Mouse (Mus musculus): ENCODE measurements around the gene Ran.
A peak's percentile ranks its signal among the peaks of the same experiment; 100 is the strongest.

The Ran gene

DNA sequence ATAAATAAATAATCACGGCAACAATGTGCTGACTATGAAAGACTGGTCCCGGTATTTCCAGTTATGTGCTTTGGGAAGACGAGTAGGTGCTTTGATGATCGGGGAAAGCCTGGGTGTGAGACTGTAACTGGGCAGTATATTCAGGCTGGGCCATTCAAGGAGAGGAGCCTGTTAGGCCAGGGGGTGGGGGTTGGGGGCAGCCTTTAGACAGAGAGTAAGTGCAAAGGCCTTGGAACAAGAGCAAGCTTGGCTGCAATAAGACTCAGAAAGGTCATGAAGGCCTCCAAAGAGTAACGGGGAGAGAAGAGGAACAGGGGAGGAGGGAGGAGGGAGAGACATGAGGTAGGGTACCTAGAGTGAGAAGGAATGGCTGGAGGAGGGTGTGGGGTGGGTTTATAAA is 4.3 kb upstream of the Ran start:
- DNase-seq (ENCODE audit: low spot score), result no peak

DNA sequence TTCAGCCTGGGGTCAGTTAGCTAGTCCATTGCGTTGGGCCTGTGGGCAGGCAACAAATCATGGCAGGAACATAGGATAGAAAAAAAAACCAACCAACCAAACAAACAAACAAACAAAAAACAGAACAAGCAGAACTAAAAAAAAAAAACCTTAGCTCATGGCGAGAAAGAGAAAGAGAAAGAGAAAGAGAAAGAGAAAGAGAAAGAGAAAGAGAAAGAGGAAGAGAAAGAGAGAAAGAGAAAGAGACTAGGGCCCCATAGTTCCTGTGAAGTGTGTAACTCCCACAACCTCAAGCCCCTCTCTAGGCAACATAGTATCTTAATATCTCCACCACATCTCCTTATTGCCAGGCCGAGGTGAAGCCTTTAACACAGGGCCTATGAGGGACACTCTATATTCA is 3.5 kb upstream of the Ran start:
- no peak for DNase-seq (ENCODE audit: low spot score)

- peak; percentile 66 for DNase-seq (ENCODE audit: low spot score)
Observed at GRCm38 (mm10) chr5:129018782-129019489, 933 bp upstream of the Ran start.

DNA sequence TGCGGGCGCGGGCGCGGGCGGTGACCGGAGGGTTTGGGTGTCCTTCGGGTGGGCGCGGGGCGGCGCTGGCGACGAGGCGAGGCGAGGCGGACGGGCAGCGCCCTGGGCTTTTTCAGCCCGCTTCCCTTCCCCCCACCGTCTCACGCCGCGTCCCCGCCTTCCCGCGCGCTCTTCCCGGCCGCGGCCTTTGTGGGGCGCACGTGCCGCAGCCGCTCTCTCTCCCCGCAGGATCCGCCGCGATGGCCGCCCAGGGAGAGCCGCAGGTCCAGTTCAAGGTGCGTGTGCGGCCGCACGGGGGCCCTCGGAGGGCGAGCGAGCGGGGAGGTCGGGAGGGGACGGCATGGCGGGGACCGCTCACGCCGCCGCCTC is 415 bp downstream of the Ran start:
- DNase-seq (ENCODE audit: low spot score), result no peak

DNA sequence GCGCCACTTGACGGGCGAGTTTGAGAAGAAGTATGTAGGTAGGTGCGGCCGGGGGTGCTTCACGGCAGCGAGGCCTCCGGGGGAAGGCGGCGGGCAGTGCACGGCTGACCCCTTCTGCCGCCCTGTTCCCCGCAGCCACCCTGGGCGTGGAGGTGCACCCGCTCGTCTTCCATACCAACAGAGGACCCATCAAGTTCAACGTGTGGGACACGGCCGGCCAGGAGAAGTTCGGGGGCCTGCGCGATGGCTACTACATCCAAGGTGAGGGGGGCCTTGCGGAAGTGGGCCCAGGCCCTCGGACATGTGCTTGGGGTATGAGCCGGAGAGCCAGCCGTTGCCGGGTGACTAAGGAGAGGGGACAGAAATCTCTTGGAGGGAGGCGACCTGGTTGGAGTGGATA is 862 bp downstream of the Ran start:
- DNase-seq (ENCODE audit: low spot score), result peak; percentile 63

- DNase-seq (ENCODE audit: low spot score), result no peak
Observed at GRCm38 (mm10) chr5:129025048-129025447, 5.2 kb downstream of the Ran start.

DNA sequence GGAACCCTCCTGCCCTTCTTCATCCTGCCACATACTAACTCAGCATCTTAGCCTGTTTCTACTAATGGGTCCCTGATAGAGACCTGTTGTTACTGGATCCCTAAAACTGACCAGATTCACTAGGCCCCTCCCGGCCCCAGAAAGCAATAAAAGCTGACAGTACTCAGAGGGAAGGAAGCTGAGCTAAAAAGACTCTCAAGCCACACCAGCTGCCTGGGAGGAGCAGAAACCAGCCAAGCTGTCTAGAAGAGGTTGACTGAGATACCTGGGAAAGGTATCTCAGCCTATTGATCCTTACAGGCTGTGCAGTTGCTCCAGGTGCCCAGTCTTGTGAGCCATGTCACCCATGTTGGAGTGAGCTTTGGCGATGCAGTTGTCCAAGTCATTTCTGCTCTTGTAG is 5.9 kb downstream of the Ran start:
- DNase-seq (ENCODE audit: low spot score), result no peak

- DNase-seq (ENCODE audit: low spot score), result no peak
Observed at GRCm38 (mm10) chr5:129026171-129026570, 6.3 kb downstream of the Ran start.

DNA sequence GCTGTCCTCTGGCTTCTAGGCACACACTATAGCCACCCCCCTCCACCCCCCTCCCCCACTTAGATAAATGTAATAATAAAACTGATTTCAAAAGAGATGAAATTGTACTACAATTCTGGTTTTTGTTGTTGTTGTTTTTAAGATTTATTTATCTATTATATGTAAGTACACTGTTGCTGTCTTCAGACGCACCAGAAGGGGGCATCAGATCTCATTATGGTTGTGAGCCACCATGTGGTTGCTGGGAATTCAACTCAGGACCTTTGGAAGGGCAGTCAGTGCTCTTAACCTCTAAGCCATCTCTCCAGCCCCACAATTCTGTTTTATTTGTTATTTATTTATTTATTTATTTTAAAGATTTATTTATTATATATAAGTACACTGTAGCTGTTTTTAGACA is 6.8 kb downstream of the Ran start:
- DNase-seq (ENCODE audit: low spot score), result no peak

GRCm38 (mm10) chr5:129029131-129029723 is 9.4 kb downstream of the Ran start:
- DNase-seq (ENCODE audit: low spot score), result no peak

DNA sequence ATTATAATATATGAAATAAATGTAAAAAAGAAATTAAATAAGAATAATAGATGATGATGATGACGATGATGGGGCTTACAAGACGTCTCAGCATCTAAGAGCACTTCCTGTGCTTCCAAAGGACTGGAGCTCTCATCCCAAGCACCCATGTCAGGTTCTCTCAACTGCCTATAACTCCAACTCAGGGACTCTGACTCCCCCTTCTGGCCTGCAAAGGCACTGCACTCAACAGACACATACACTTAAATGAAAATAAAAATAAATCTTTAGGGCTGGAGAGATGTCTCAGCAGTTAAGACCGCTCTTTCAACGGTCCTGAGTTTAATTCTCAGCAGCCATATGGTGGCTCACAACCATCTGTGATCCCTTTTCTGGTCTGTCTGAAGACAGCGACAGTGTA is 16.8 kb downstream of the Ran start:
- no peak for DNase-seq (ENCODE audit: low spot score)

- no peak for DNase-seq (ENCODE audit: low spot score)
Observed at GRCm38 (mm10) chr5:129037739-129038138, 17.9 kb downstream of the Ran start.

GRCm38 (mm10) chr5:129045641-129046580 is 26.0 kb downstream of the Ran start:
- DNase-seq (ENCODE audit: low spot score), result no peak

GRCm38 (mm10) chr5:129049372-129049771 is 29.5 kb downstream of the Ran start:
- DNase-seq (ENCODE audit: low spot score), result no peak

DNA sequence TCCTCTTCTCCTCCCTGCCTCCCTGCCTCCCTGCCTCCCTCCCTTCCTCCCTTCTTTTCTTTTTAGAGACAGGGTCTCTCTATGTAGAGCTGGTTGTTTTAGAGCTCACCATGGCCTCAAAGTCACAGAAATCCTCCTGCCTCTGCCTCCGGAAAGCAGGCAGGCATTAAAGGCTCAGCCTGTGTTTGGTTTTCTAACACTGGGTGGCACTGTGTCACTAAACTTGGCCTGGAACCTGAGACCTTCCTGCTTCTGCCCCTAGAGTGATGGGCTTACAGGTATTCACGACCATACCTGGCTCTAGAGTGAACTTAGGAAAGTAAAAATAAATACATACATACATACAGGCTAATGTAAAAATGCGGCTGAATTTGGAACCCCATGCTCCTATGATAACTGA is 32.0 kb downstream of the Ran start:
- DNase-seq (ENCODE audit: low spot score), result no peak

DNA sequence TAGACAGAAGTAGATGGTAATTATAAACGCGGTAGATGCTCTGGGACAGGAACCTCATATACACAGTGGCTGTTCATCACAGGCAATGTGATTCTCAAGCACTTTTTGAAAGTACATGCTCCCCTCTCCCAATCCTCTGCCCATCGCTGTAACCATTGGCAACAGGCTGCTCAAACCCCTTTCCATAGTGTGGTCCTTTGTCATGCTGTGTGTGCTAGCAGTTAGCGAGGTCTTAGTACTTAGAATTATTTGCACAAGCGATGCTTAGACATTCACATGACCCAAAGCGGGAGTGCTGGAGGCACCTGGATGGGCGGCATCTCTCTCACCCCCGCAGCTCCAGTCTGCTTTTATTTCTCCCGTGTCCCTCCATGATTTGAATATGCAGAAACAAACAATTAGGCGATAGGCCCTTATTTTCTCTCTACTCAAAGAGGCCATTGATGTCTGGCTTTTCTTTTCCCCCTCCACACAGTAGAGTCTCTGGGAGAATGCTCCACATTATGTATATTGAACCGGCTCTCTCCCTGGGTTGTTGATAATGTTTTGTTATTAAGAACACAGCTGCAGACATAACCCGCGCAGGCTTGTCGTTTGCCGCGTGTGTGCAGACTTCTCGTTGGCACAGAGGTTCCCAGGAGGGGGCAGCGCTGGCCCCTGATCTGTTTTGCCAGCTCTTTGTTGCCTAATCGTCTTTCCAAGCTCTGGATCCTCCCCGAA is 32.9 kb downstream of the Ran start:
- DNase-seq (ENCODE audit: low spot score), result no peak

GRCm38 (mm10) chr5:129054675-129055284 is 34.9 kb downstream of the Ran start:
- no peak for DNase-seq (ENCODE audit: low spot score)

GRCm38 (mm10) chr5:129059116-129059515 is 39.2 kb downstream of the Ran start:
- no peak for DNase-seq (ENCODE audit: low spot score)

DNA sequence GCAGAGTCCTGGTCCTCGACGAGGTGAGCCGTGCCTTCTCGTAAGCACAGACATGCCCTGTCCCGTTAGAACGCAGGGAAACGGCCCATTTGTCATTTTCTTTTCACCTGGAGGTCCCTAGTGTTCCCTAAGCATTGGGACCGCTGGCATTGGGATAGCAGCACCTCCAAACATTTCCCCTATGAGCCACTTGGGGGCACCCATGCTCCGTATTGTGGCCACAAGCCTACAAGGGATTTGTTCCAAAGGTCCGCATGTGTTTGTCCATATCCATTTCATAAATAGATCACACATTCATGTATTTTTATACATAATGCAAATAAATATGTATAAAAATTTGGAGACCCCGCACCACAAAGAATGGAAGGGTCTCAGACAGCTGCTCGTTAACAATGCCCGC is 41.7 kb downstream of the Ran start:
- DNase-seq (ENCODE audit: low spot score), result no peak

DNA sequence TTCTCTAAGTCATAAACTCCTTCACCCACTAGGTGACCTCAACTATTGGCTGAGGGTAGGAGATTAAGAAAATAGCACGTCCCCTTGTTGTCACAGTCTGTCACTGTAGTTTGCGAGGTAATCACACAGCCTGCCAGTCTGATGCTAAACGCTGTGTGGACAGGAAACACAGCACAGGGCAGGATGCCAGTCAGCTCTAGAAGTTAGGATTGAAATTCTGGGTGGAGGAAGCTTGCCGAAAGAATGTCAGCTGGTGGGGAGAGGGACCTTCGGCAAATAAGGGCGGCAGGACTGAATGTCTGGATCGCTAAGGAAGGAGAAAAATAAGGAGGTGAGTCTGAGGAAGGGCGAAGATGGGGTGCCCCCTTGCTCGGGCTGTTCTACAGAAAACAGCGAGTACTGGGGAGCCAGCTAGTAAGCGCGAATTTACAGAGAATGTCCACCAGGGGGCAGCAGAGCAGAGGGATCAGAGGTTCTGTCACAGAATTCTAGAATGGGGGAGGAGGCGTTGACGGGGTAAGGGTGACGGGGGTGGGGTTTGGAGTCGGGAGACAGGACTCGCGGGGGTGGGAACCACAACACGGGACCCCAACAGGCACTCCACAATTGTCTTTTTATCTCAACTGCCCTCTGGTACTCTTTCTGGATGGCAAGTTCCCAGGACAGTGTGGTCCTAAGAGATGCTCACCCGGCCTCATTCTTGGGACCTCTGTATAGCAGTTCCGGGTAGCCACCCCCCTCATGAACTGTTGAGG is 43.3 kb downstream of the Ran start:
- peak; percentile 72 for DNase-seq (ENCODE audit: low spot score)

DNA sequence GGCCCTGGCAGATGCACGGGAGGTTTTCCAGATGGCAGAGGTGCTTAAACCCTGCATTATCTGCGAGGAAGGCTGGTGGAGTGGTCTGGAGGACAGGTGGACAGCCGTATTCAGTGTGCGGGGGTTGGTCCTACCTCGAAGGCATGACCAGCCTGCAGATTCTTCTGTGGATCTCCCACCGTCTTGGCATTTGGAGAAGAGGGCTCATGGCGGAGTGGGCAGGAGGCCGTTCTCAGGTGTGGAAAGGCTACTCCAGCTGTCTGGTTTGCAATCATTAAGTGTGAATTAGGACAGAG is 43.9 kb downstream of the Ran start:
- no peak for DNase-seq (ENCODE audit: low spot score)

Data from testis, postnatal 14 days (tissue).